Mouse (Mus musculus): ENCODE data around the gene Aifm2.

- TF ChIP-seq CTCF (IDR thresholded peaks at IDR 0.05; ENCODE audit: borderline replicate concordance, insufficient read depth, low read depth, low read length) (no peak), POLR2A (IDR thresholded peaks at IDR 0.05; ENCODE audit: borderline replicate concordance, insufficient read depth, low read length) (no peak)
These were observed 1.5 kb upstream of the Aifm2 start for GRCm38 (mm10) chr10:61713601-61714000.
